Comparison of ENCODE assay signal across 14 mouse cellular contexts in genomic region chr13:107880551-107880950, GRCm38 (mm10).
"Had no signal": no experiment of that assay in that cellular context is flagged by ENCODE, and none has a peak within 500 bp of the region (broad histone marks: within the 10 kb centered on the region; RNA-seq: fewer than 3 reads in every experiment).

No protein-coding gene starts in this region.

- H3K27me3 ChIP-seq: limb, embryonic 13.5 days; midbrain, embryonic 12.5 days; neural tube, embryonic 15.5 days had no signal

- H3K27ac ChIP-seq: kidney, postnatal 0 days; limb, embryonic 13.5 days; liver, embryonic 14.5 days; midbrain, embryonic 12.5 days; neural tube, embryonic 15.5 days had no signal

- H3K4me3 ChIP-seq: limb, embryonic 13.5 days; midbrain, embryonic 12.5 days; myocyte; neural tube, embryonic 15.5 days had no signal

- H3K9ac ChIP-seq: limb, embryonic 13.5 days; liver, embryonic 14.5 days; midbrain, embryonic 12.5 days; neural tube, embryonic 15.5 days had no signal

- H3K36me3 ChIP-seq: limb, embryonic 13.5 days; midbrain, embryonic 12.5 days had no signal

- H3K9me3 ChIP-seq: midbrain, embryonic 12.5 days; neural tube, embryonic 15.5 days had no signal

- DNase-seq: kidney, adult 9 months; kidney, postnatal 36 days; lung, adult 18-20 months; lung, postnatal 10 days; right cerebral cortex, adult 18-20 months; right cerebral cortex, postnatal 25 days; thymus, adult 18-20 months; thymus, postnatal 14 days had no signal

- H3K4me2 ChIP-seq: limb, embryonic 13.5 days; midbrain, embryonic 12.5 days; neural tube, embryonic 15.5 days had no signal
